Mouse (Mus musculus) lung, postnatal 0 days (tissue): ENCODE results near the gene Rps17.
A peak's percentile ranks its signal among the peaks of the same experiment; 100 is the strongest.

Experiments used
- CTCF ChIP-seq: IDR thresholded peaks from 2 replicates; pipeline ENCODE4 v1.5.1; 2016; ENCODE audit warnings: antibody characterized with exemption, mild to moderate bottlenecking
- EP300 ChIP-seq: IDR thresholded peaks from 2 replicates; pipeline ENCODE4 v1.6.1; 2016; ENCODE audit warnings: antibody characterized with exemption, mild to moderate bottlenecking, control low read depth

DNA sequence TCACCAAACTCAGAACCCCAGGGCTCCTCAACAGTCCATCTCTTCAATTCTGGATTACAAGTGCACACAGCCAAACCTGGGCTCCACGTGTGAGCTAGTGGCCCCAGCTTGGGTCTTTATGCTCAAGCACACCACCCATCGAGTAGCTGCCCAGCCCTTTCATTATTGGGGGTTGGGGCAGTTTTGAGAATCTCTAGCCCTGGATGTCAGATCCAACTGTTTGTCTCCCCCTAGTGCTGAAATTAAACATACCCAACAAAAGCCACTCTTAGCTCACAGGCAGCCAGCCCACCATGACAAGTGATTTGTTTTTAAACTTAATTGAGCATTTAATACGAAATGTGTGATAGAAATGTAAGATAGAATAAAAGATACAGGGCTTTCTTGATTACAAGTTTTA lies 3.5 kb downstream of the Rps17 start:
- peak; percentile 73 for TF ChIP-seq CTCF
- TF ChIP-seq EP300, result no peak
